22 mouse cellular contexts compared by ENCODE assay signal in the genomic region with DNA sequence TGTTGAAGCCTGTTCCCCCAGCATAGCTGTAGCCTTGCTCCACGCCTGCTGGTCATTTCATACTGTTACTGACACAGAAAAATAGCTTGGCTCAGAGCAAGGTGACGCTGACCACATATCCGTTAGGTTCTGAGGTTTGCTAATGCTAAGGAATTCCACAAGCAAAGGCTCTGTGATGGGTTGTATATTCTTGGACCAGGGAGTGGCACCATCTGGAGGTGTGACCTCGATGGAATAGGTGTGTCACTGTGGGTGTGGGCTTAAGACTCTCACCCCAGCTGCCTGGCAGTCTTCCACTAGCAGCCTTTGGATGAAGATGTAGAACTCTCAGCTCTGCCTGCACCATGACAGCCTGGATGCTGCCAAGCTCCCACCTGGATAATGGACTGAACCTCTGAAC. TPM values are rescaled to one million over a fixed set of nuclear protein-coding genes. Genes with fewer than 3 reads are reported as not detected.
DNase-seq lines count a peak whose midpoint lies in the region; ATAC-seq and TF ChIP-seq lines count a peak whose summit lies in the region.
"Had no signal": no experiment of that assay in that cellular context is flagged by ENCODE, and none has a peak within 500 bp of the region (broad histone marks: within the 10 kb centered on the region; RNA-seq: fewer than 3 reads in every experiment).

No protein-coding gene starts in this region.

- H3K27ac ChIP-seq in ES-Bruce4 (ENCODE audit: insufficient read depth, low read length): peak overlapping the region; percentile 67; the same call in 1 of the 2 replicates
- no peak overlapping the region for H3K27ac ChIP-seq in embryonic facial prominence, embryonic 14.5 days (replicated peaks; ENCODE audit: low read depth, low read length)
- no peak overlapping the region for H3K27ac ChIP-seq in midbrain, embryonic 15.5 days
- H3K27ac ChIP-seq: forebrain, embryonic 10.5 days; limb, embryonic 12.5 days; liver, embryonic 15.5 days; neural tube, embryonic 15.5 days; stomach, embryonic 15.5 days had no signal

- no peaks in the 10 kb centered on the region for H3K9me3 ChIP-seq in ES-Bruce4 (replicated peaks; ENCODE audit: control insufficient read depth, insufficient read depth, low read length, poor library complexity, severe bottlenecking)
- H3K9me3 ChIP-seq in embryonic facial prominence, embryonic 14.5 days (ENCODE audit: control insufficient read depth, low read length): no peaks in the 10 kb centered on the region
- no peaks in the 10 kb centered on the region for H3K9me3 ChIP-seq in midbrain, embryonic 15.5 days
- H3K9me3 ChIP-seq: forebrain, embryonic 10.5 days; limb, embryonic 12.5 days; liver, embryonic 15.5 days; neural tube, embryonic 15.5 days; stomach, embryonic 15.5 days had no signal

- no peak for TF ChIP-seq CTCF in ES-Bruce4 (IDR thresholded peaks at IDR 0.05; ENCODE audit: low read depth, low read length)

- ATAC-seq in embryonic facial prominence, embryonic 14.5 days (ENCODE audit: low read depth): no peak
- ATAC-seq in midbrain, embryonic 15.5 days (replicated peaks): no peak
- ATAC-seq: CD4-positive, CD25-positive, alpha-beta regulatory T cell, adult 4 months; forebrain, embryonic 16.5 days; inflammation-experienced regulatory T-cells, adult 6 months had no signal

- TF ChIP-seq POLR2A in ES-Bruce4 (IDR thresholded peaks at IDR 0.05; ENCODE audit: insufficient read depth, low read length): no peak

- H3K4me3 ChIP-seq in ES-Bruce4 (ENCODE audit: low read depth, low read length): no peak overlapping the region
- no peak overlapping the region for H3K4me3 ChIP-seq in embryonic facial prominence, embryonic 14.5 days (ENCODE audit: low read depth, low read length)
- no peak overlapping the region for H3K4me3 ChIP-seq in midbrain, embryonic 15.5 days
- H3K4me3 ChIP-seq: forebrain, embryonic 10.5 days; limb, embryonic 12.5 days; liver, embryonic 15.5 days; neural tube, embryonic 15.5 days; stomach, embryonic 15.5 days had no signal

- WGBS in embryonic facial prominence, embryonic 14.5 days: 78% methylated on average over 4 of the region's 4 CpGs
- WGBS in midbrain, embryonic 15.5 days: 89% methylated on average over 4 of the region's 4 CpGs

- H3K9ac ChIP-seq in ES-Bruce4 (ENCODE audit: low read depth, poor library complexity, severe bottlenecking): no peak overlapping the region
- H3K9ac ChIP-seq in embryonic facial prominence, embryonic 14.5 days (ENCODE audit: low read depth, low read length): no peak overlapping the region
- H3K9ac ChIP-seq in midbrain, embryonic 15.5 days: no peak overlapping the region
- H3K9ac ChIP-seq: limb, embryonic 12.5 days; liver, embryonic 15.5 days; neural tube, embryonic 15.5 days; stomach, embryonic 15.5 days had no signal

- no peaks in the 10 kb centered on the region for H3K27me3 ChIP-seq in ES-Bruce4 (ENCODE audit: control insufficient read depth, insufficient read depth, low read length, poor library complexity, severe bottlenecking)
- no peaks in the 10 kb centered on the region for H3K27me3 ChIP-seq in embryonic facial prominence, embryonic 14.5 days (replicated peaks; ENCODE audit: control insufficient read depth, insufficient read depth, low read length)
- no peaks in the 10 kb centered on the region for H3K27me3 ChIP-seq in midbrain, embryonic 15.5 days (replicated peaks)
- H3K27me3 ChIP-seq: limb, embryonic 12.5 days; liver, embryonic 15.5 days; neural tube, embryonic 15.5 days; stomach, embryonic 15.5 days had no signal

- H3K4me1 ChIP-seq in ES-Bruce4 (ENCODE audit: control insufficient read depth, insufficient read depth, low read length): peaks cover 2% of the 10 kb centered on the region
- H3K4me1 ChIP-seq in embryonic facial prominence, embryonic 14.5 days (ENCODE audit: control insufficient read depth, insufficient read depth, low read length): no peaks in the 10 kb centered on the region
- no peaks in the 10 kb centered on the region for H3K4me1 ChIP-seq in midbrain, embryonic 15.5 days
- H3K4me1 ChIP-seq: forebrain, embryonic 10.5 days; limb, embryonic 12.5 days; neural tube, embryonic 15.5 days; stomach, embryonic 15.5 days had no signal

- TF ChIP-seq EP300 in ES-Bruce4 (IDR thresholded peaks at IDR 0.05; ENCODE audit: insufficient read depth, low read depth, low read length): no peak

- peak; percentile 7 for DNase-seq in left cerebral cortex, postnatal 4 days
- no peak for DNase-seq in left cerebral cortex, postnatal 10 days (ENCODE audit: extremely low spot score in 1 of 2, low spot score in 2 of 2)
- peak; percentile 72 for DNase-seq in 3T3-L1 (ENCODE audit: low read depth, low spot score)
- DNase-seq in embryonic facial prominence, embryonic 14.5 days (ENCODE audit: low spot score): peak; percentile 11
- no peak for DNase-seq in heart, postnatal 25 days (ENCODE audit: low spot score)
- DNase-seq: adrenal gland, postnatal 25 days; cerebellum, adult 9-11 months; gastrocnemius, postnatal 14 days; kidney, postnatal 10 days; thymus, postnatal 25 days had no signal

- intact Hi-C loops in left cerebral cortex, postnatal 4 days (cut with DNase I): no loop called here
- intact Hi-C loops in left cerebral cortex, postnatal 10 days (cut with DNase I): no loop called here
- intact Hi-C loops in heart, postnatal 25 days (cut with DNase I): no loop called here

- H3K36me3 ChIP-seq in ES-Bruce4 (ENCODE audit: control insufficient read depth, insufficient read depth, low read length, poor library complexity, severe bottlenecking): peaks cover 20% of the 10 kb centered on the region
- H3K36me3 ChIP-seq in embryonic facial prominence, embryonic 14.5 days (ENCODE audit: control insufficient read depth, insufficient read depth, low read length): peaks cover 25% of the 10 kb centered on the region
- H3K36me3 ChIP-seq in midbrain, embryonic 15.5 days (replicated peaks): peaks cover 20% of the 10 kb centered on the region; the same call in 1 of the 2 replicates

- H3K4me2 ChIP-seq in embryonic facial prominence, embryonic 14.5 days (ENCODE audit: low read depth, low read length): no peak overlapping the region
- no peak overlapping the region for H3K4me2 ChIP-seq in midbrain, embryonic 15.5 days
- H3K4me2 ChIP-seq: heart, embryonic 11.5 days; limb, embryonic 12.5 days; liver, embryonic 15.5 days; midbrain, embryonic 11.5 days; neural tube, embryonic 15.5 days; stomach, embryonic 15.5 days had no signal

RNA-seq across cellular contexts. Expression of a gene that starts 34.2 kb away (rescaled TPM):
- 10 to 100 TPM; 62.9 to 79.5 TPM for total RNA-seq in left cerebral cortex, postnatal 4 days (2021)
- 10 to 100 TPM; 39.8 to 41.9 TPM for total RNA-seq in left cerebral cortex, postnatal 10 days (2021)
- 135 and 140 TPM in 2 replicates for polyA plus RNA-seq in ES-Bruce4 (2011; ENCODE audit: insufficient read depth, insufficient read length, low read depth, missing spikeins)
- polyA plus RNA-seq in embryonic facial prominence, embryonic 14.5 days (2014; fragmentation: Nextera tagmentation; extraction: Ambion mirVana): 85.1 and 98.4 TPM in 2 replicates
- total RNA-seq in heart, postnatal 25 days (2021): 10 to 100 TPM; 15.6 to 18.3 TPM
- 113 and 115 TPM in 2 replicates for polyA plus RNA-seq in midbrain, embryonic 15.5 days (2015; fragmentation: Nextera tagmentation; extraction: Ambion mirVana)

RNA-seq across cellular contexts. Expression of a gene that starts 38.2 kb away (rescaled TPM):
- 10 to 100 TPM; 21.3 to 22.6 TPM for total RNA-seq in left cerebral cortex, postnatal 4 days (2021)
- 10 to 100 TPM; 22.4 to 24.8 TPM for total RNA-seq in left cerebral cortex, postnatal 10 days (2021)
- 43.3 and 47.6 TPM in 2 replicates for polyA plus RNA-seq in ES-Bruce4 (2011; ENCODE audit: insufficient read depth, insufficient read length, low read depth, missing spikeins)
- 35.0 and 35.3 TPM in 2 replicates for polyA plus RNA-seq in embryonic facial prominence, embryonic 14.5 days (2014; fragmentation: Nextera tagmentation; extraction: Ambion mirVana)
- 10 to 100 TPM; 21.4 to 22.2 TPM for total RNA-seq in heart, postnatal 25 days (2021)
- 46.6 and 48.3 TPM in 2 replicates for polyA plus RNA-seq in midbrain, embryonic 15.5 days (2015; fragmentation: Nextera tagmentation; extraction: Ambion mirVana)

RNA-seq across cellular contexts. Expression of a gene that starts 38.3 kb away (rescaled TPM):
- 1 to 10 TPM; 9.2 to 9.4 TPM for total RNA-seq in left cerebral cortex, postnatal 4 days (2021)
- total RNA-seq in left cerebral cortex, postnatal 10 days (2021): 1 to 10 TPM; 7.6 to 9.6 TPM
- polyA plus RNA-seq in ES-Bruce4 (2011; ENCODE audit: insufficient read depth, insufficient read length, low read depth, missing spikeins): 95.9 and 109 TPM in 2 replicates
- polyA plus RNA-seq in embryonic facial prominence, embryonic 14.5 days (2014; fragmentation: Nextera tagmentation; extraction: Ambion mirVana): 20.9 and 22.3 TPM in 2 replicates
- total RNA-seq in heart, postnatal 25 days (2021): 10 to 100 TPM in 1 of 2 experiments, 1 to 10 TPM in 1; 9.8 to 12.2 TPM
- 13.0 and 13.9 TPM in 2 replicates for polyA plus RNA-seq in midbrain, embryonic 15.5 days (2015; fragmentation: Nextera tagmentation; extraction: Ambion mirVana)

Comparison
In these comparisons a context has a peak if more than half of its experiments do, and no peak if none do; other contexts are left out.
1. DNase-seq: peak in left cerebral cortex, postnatal 4 days (single experiment), 3T3-L1 (single experiment) and embryonic facial prominence, embryonic 14.5 days (single experiment); none in left cerebral cortex, postnatal 10 days (0 of 2) and heart, postnatal 25 days (single experiment).